Mouse (Mus musculus): ENCODE measurements at regions not wholly inside any gene's neighbourhood (a gene's known extent, or its start where the extent isn't known, plus 50 kb on each side); places are given as distances from the start of the nearest gene placed in this dataset.

DNA sequence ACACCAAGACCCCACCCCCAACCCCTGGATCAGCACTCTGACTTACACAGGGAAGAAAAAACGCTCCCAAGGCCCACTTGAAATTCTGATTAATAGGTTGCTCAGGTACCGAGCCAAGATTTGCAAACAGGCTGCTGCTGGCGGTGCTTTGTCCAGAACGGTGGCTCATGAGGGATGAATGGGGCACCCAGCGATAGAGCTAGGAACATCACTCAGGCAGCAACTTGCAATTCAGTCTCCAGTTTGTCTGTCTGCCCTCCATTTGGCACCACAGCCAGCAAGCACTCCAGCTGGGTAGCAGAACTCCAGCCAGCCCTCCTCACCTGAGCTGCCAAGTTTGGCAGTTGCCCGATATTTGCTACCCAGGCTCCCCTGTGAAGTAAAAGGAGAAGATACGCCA is 496.1 kb upstream of the Acvr2a start:
- TF ChIP-seq CTCF (IDR thresholded peaks at IDR 0.05) (no peak), EP300 (IDR thresholded peaks at IDR 0.05) (no peak)
